Mouse (Mus musculus): ENCODE measurements at regions not wholly inside any gene's neighbourhood (a gene's known extent, or its start where the extent isn't known, plus 50 kb on each side); places are given as distances from the start of the nearest gene placed in this dataset.

GRCm38 (mm10) chr10:87717156-87717555, 140.9 kb upstream of the Igf1 start:
- TF ChIP-seq POLR2A (IDR thresholded peaks at IDR 0.05; ENCODE audit: borderline replicate concordance, low read depth, low read length) (no peak), CTCF (IDR thresholded peaks at IDR 0.05; ENCODE audit: low read depth, low read length) (no peak)
